Comparison of ENCODE assay signal across 9 mouse cellular contexts in genomic region chr6:117437411-117438101, GRCm38 (mm10).
DNase-seq lines count a peak whose midpoint lies in the region; ATAC-seq and TF ChIP-seq lines count a peak whose summit lies in the region.
"Had no signal": no experiment of that assay in that cellular context is flagged by ENCODE, and none has a peak within 500 bp of the region (broad histone marks: within the 10 kb centered on the region; RNA-seq: fewer than 3 reads in every experiment).

No protein-coding gene starts in this region.

- 0 out of 2 replicates have a peak, but pooled peaks cover 3% of the 10 kb centered on the region for H3K4me1 ChIP-seq in midbrain, embryonic 10.5 days
- H3K4me1 ChIP-seq in midbrain, postnatal 0 days (ENCODE audit: insufficient read depth, low read length): no peaks in the 10 kb centered on the region
- H3K4me1 ChIP-seq in kidney, embryonic 15.5 days: peaks cover 18% of the 10 kb centered on the region; the same call in 1 of the 2 replicates
- H3K4me1 ChIP-seq in midbrain, embryonic 13.5 days (replicated peaks): no peaks in the 10 kb centered on the region
- H3K4me1 ChIP-seq in hindbrain, embryonic 11.5 days (replicated peaks; ENCODE audit: control insufficient read depth, insufficient read depth, low read length): no peaks in the 10 kb centered on the region
- H3K4me1 ChIP-seq: liver, embryonic 15.5 days had no signal

- no peaks in the 10 kb centered on the region for H3K36me3 ChIP-seq in midbrain, embryonic 10.5 days
- H3K36me3 ChIP-seq in midbrain, postnatal 0 days (ENCODE audit: insufficient read depth, low read length): no peaks in the 10 kb centered on the region
- no peaks in the 10 kb centered on the region for H3K36me3 ChIP-seq in kidney, embryonic 15.5 days
- no peaks in the 10 kb centered on the region for H3K36me3 ChIP-seq in midbrain, embryonic 13.5 days
- H3K36me3 ChIP-seq in hindbrain, embryonic 11.5 days (ENCODE audit: control insufficient read depth, insufficient read depth, low read length): no peaks in the 10 kb centered on the region
- H3K36me3 ChIP-seq: liver, embryonic 15.5 days had no signal

- H3K9ac ChIP-seq in midbrain, postnatal 0 days (replicated peaks; ENCODE audit: low read length, poor library complexity, severe bottlenecking): no peak overlapping the region
- H3K9ac ChIP-seq in kidney, embryonic 15.5 days: no peak overlapping the region
- no peak overlapping the region for H3K9ac ChIP-seq in midbrain, embryonic 13.5 days (replicated peaks)
- no peak overlapping the region for H3K9ac ChIP-seq in hindbrain, embryonic 11.5 days (ENCODE audit: low read depth, low read length)
- H3K9ac ChIP-seq: liver, embryonic 15.5 days had no signal

- intact Hi-C loops in gastrocnemius, adult 2 months (cut with DNase I): loop anchor here (10.0 kb wide), 1 partner anchor 263 kb away; no protein-coding TSS in a partner anchor

- no peak for TF ChIP-seq CTCF in midbrain, postnatal 0 days (IDR thresholded peaks at IDR 0.05)
- TF ChIP-seq CTCF in gastrocnemius, adult 2 months (IDR thresholded peaks at IDR 0.05): no peak

- H3K9me3 ChIP-seq in midbrain, embryonic 10.5 days (replicated peaks): no peaks in the 10 kb centered on the region
- no peaks in the 10 kb centered on the region for H3K9me3 ChIP-seq in midbrain, postnatal 0 days (ENCODE audit: low read length)
- no peaks in the 10 kb centered on the region for H3K9me3 ChIP-seq in kidney, embryonic 15.5 days (replicated peaks)
- H3K9me3 ChIP-seq in midbrain, embryonic 13.5 days: no peaks in the 10 kb centered on the region
- H3K9me3 ChIP-seq in hindbrain, embryonic 11.5 days (ENCODE audit: control insufficient read depth, low read length): no peaks in the 10 kb centered on the region
- H3K9me3 ChIP-seq: liver, embryonic 15.5 days had no signal

- H3K4me3 ChIP-seq in midbrain, embryonic 10.5 days: no peak overlapping the region
- H3K4me3 ChIP-seq in midbrain, postnatal 0 days (ENCODE audit: low read depth, low read length): no peak overlapping the region
- H3K4me3 ChIP-seq in gastrocnemius, adult 2 months: no peak overlapping the region
- H3K4me3 ChIP-seq in kidney, embryonic 15.5 days (replicated peaks): no peak overlapping the region
- no peak overlapping the region for H3K4me3 ChIP-seq in midbrain, embryonic 13.5 days (replicated peaks)
- no peak overlapping the region for H3K4me3 ChIP-seq in hindbrain, embryonic 11.5 days (ENCODE audit: low read depth, low read length)
- H3K4me3 ChIP-seq: liver, embryonic 15.5 days had no signal

- H3K4me2 ChIP-seq in midbrain, postnatal 0 days (ENCODE audit: low read depth, low read length, poor library complexity, severe bottlenecking): no peak overlapping the region
- H3K4me2 ChIP-seq in kidney, embryonic 15.5 days: no peak overlapping the region
- H3K4me2 ChIP-seq in midbrain, embryonic 13.5 days (replicated peaks): no peak overlapping the region
- no peak overlapping the region for H3K4me2 ChIP-seq in hindbrain, embryonic 11.5 days (replicated peaks; ENCODE audit: low read depth, low read length)
- H3K4me2 ChIP-seq: liver, embryonic 15.5 days had no signal

- H3K27me3 ChIP-seq in midbrain, embryonic 10.5 days (ENCODE audit: low read depth, poor library complexity, severe bottlenecking): no peaks in the 10 kb centered on the region
- H3K27me3 ChIP-seq in midbrain, postnatal 0 days (ENCODE audit: insufficient read depth, low read length): no peaks in the 10 kb centered on the region
- no peaks in the 10 kb centered on the region for H3K27me3 ChIP-seq in kidney, embryonic 15.5 days
- no peaks in the 10 kb centered on the region for H3K27me3 ChIP-seq in midbrain, embryonic 13.5 days
- no peaks in the 10 kb centered on the region for H3K27me3 ChIP-seq in hindbrain, embryonic 11.5 days (ENCODE audit: control insufficient read depth, insufficient read depth, low read length)
- H3K27me3 ChIP-seq: liver, embryonic 15.5 days had no signal

- no peak for ATAC-seq in midbrain, postnatal 0 days (ENCODE audit: low FRiP score)
- peak; percentile 60; the same call in 1 of the 2 replicates for ATAC-seq in kidney, embryonic 15.5 days (replicated peaks; ENCODE audit: low FRiP score)
- ATAC-seq in midbrain, embryonic 13.5 days: no peak
- no peak for ATAC-seq in hindbrain, embryonic 11.5 days (ENCODE audit: low FRiP score)

- H3K27ac ChIP-seq in midbrain, embryonic 10.5 days (replicated peaks): peak overlapping the region; percentile 13; the same call in 1 of the 2 replicates
- no peak overlapping the region for H3K27ac ChIP-seq in midbrain, postnatal 0 days (ENCODE audit: low read depth, low read length)
- H3K27ac ChIP-seq in gastrocnemius, adult 2 months: peak overlapping the region; percentile 81
- peak overlapping the region; percentile 47 for H3K27ac ChIP-seq in kidney, embryonic 15.5 days
- H3K27ac ChIP-seq in midbrain, embryonic 13.5 days: no peak overlapping the region
- H3K27ac ChIP-seq in hindbrain, embryonic 11.5 days (ENCODE audit: low read depth, low read length): no peak overlapping the region
- H3K27ac ChIP-seq: liver, embryonic 15.5 days had no signal

- DNase-seq in midbrain, embryonic 10.5 days (ENCODE audit: low spot score): no peak
- no peak for DNase-seq in midbrain, postnatal 0 days (ENCODE audit: low spot score)
- peak; percentile 72 for DNase-seq in gastrocnemius, adult 2 months
- DNase-seq in ovary, postnatal 14 days (ENCODE audit: low spot score): peak; percentile 45
- DNase-seq in frontal cortex, postnatal 25 days (ENCODE audit: low spot score in 2 of 2): no peak
- DNase-seq in hindbrain, embryonic 11.5 days (ENCODE audit: low spot score): no peak

- 69% methylated on average over 10 of the region's 10 CpGs for WGBS in midbrain, embryonic 10.5 days
- 58% methylated on average over 10 of the region's 10 CpGs for WGBS in midbrain, postnatal 0 days
- WGBS in kidney, embryonic 15.5 days: 43% methylated on average over 10 of the region's 10 CpGs
- WGBS in midbrain, embryonic 13.5 days: 59% methylated on average over 10 of the region's 10 CpGs
- 60% methylated on average over 10 of the region's 10 CpGs for WGBS in hindbrain, embryonic 11.5 days

Comparison
In these comparisons a context has a peak if more than half of its experiments do, and no peak if none do; other contexts are left out.
1. H3K27ac ChIP-seq: peak in midbrain, embryonic 10.5 days (single experiment), gastrocnemius, adult 2 months (single experiment) and kidney, embryonic 15.5 days (single experiment); none in midbrain, postnatal 0 days (single experiment), midbrain, embryonic 13.5 days (single experiment) and hindbrain, embryonic 11.5 days (single experiment).
2. DNase-seq: peak in gastrocnemius, adult 2 months (single experiment) and ovary, postnatal 14 days (single experiment); none in midbrain, embryonic 10.5 days (single experiment), midbrain, postnatal 0 days (single experiment), frontal cortex, postnatal 25 days (0 of 2) and hindbrain, embryonic 11.5 days (single experiment).